ENCODE assay signal across 10 mouse cellular contexts in the genomic region with DNA sequence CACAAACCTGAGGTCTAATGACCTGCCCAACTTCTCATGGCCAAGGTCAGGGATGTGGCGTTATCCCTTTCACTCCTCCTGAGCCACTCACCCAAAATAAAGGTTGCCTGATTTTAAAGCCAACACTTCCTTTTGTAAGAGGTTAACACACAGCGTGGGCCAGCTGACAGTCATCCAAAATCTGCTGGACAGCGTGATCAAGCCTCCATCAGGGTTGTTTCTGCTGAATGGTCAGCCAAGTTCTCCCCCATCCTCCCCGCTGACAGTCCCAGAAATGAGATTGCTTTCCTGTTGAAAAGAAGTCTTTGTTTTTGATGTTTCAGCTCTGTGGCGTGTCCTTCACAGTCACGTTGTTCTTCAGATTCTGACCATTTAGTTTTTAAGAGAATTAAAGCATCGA.
A peak's percentile ranks its signal among the peaks of the same experiment; 100 is the strongest.
DNase-seq lines count a peak whose midpoint lies in the region; ATAC-seq lines count a peak whose summit lies in the region.
"Had no signal": no experiment of that assay in that cellular context is flagged by ENCODE, and none has a peak within 500 bp of the region (broad histone marks: within the 10 kb centered on the region; RNA-seq: fewer than 3 reads in every experiment).

No protein-coding gene starts in this region.

- no peaks in the 10 kb centered on the region for H3K27me3 ChIP-seq in hindbrain, embryonic 10.5 days (ENCODE audit: insufficient read depth, poor library complexity, severe bottlenecking)
- no peaks in the 10 kb centered on the region for H3K27me3 ChIP-seq in hindbrain, embryonic 14.5 days (ENCODE audit: control insufficient read depth, insufficient read depth, low read length)
- no peaks in the 10 kb centered on the region for H3K27me3 ChIP-seq in liver, embryonic 12.5 days (replicated peaks)
- H3K27me3 ChIP-seq: limb, embryonic 12.5 days had no signal

- peaks cover 67% of the 10 kb centered on the region for H3K4me1 ChIP-seq in hindbrain, embryonic 10.5 days (replicated peaks)
- H3K4me1 ChIP-seq in hindbrain, embryonic 14.5 days (replicated peaks; ENCODE audit: control insufficient read depth, insufficient read depth, low read length) = peaks cover 59% of the 10 kb centered on the region
- no peaks in the 10 kb centered on the region for H3K4me1 ChIP-seq in liver, embryonic 12.5 days

- H3K9ac ChIP-seq in hindbrain, embryonic 14.5 days = no peak overlapping the region
- no peak overlapping the region for H3K9ac ChIP-seq in liver, embryonic 12.5 days
- H3K9ac ChIP-seq: limb, embryonic 12.5 days had no signal

- WGBS in hindbrain, embryonic 10.5 days = 84% methylated on average over 7 of the region's 7 CpGs
- WGBS in hindbrain, embryonic 14.5 days = 58% methylated on average over 7 of the region's 7 CpGs
- WGBS in liver, embryonic 12.5 days (ENCODE audit: insufficient replicate concordance) = 73% methylated on average over 7 of the region's 7 CpGs

- peaks cover 32% of the 10 kb centered on the region for H3K36me3 ChIP-seq in hindbrain, embryonic 10.5 days
- H3K36me3 ChIP-seq in hindbrain, embryonic 14.5 days (replicated peaks; ENCODE audit: control insufficient read depth, insufficient read depth) = 0 out of 2 replicates have a peak, but pooled peaks cover 7% of the 10 kb centered on the region
- H3K36me3 ChIP-seq in liver, embryonic 12.5 days = no peaks in the 10 kb centered on the region
- H3K36me3 ChIP-seq: limb, embryonic 12.5 days had no signal

- no peak overlapping the region for H3K4me3 ChIP-seq in hindbrain, embryonic 10.5 days
- no peak overlapping the region for H3K4me3 ChIP-seq in hindbrain, embryonic 14.5 days (replicated peaks; ENCODE audit: low read length)
- no peak overlapping the region for H3K4me3 ChIP-seq in liver, embryonic 12.5 days
- H3K4me3 ChIP-seq: limb, embryonic 12.5 days had no signal

- H3K4me2 ChIP-seq in hindbrain, embryonic 14.5 days (replicated peaks) = no peak overlapping the region
- no peak overlapping the region for H3K4me2 ChIP-seq in liver, embryonic 12.5 days
- H3K4me2 ChIP-seq: limb, embryonic 12.5 days had no signal

- 0 out of 2 replicates have a peak overlapping the region, but pooled peaks have one; percentile 93 for H3K27ac ChIP-seq in hindbrain, embryonic 10.5 days
- no peak overlapping the region for H3K27ac ChIP-seq in hindbrain, embryonic 14.5 days
- no peak overlapping the region for H3K27ac ChIP-seq in liver, embryonic 12.5 days

- H3K9me3 ChIP-seq in hindbrain, embryonic 10.5 days = no peaks in the 10 kb centered on the region
- H3K9me3 ChIP-seq in hindbrain, embryonic 14.5 days (ENCODE audit: control insufficient read depth, low read length) = no peaks in the 10 kb centered on the region
- no peaks in the 10 kb centered on the region for H3K9me3 ChIP-seq in liver, embryonic 12.5 days (replicated peaks)
- H3K9me3 ChIP-seq: limb, embryonic 12.5 days had no signal

- DNase-seq in hindbrain, embryonic 10.5 days (ENCODE audit: low spot score) = no peak
- no peak for DNase-seq in hindbrain, embryonic 14.5 days (ENCODE audit: low spot score)
- peak; percentile 35 for DNase-seq in ovary, postnatal 36 days (ENCODE audit: low spot score)
- DNase-seq in ovary, postnatal 10 days (ENCODE audit: low spot score) = no peak
- peak; percentile 31 for DNase-seq in gastrocnemius, postnatal 25 days
- DNase-seq in lung, postnatal 36 days = no peak

- no peak for ATAC-seq in hindbrain, embryonic 14.5 days (ENCODE audit: low FRiP score)
- ATAC-seq in monocyte, adult 5-6 weeks (replicated peaks; ENCODE audit: insufficient number of reproducible peaks, low FRiP score, low TSS enrichment, poor library complexity, severe bottlenecking) = no peak
- ATAC-seq in liver, embryonic 12.5 days = no peak
- ATAC-seq: intestine, embryonic 16.5 days had no signal

Comparison
In these comparisons a context has a peak if more than half of its experiments do, and no peak if none do; other contexts are left out.
1. DNase-seq: peak in ovary, postnatal 36 days (single experiment) and gastrocnemius, postnatal 25 days (single experiment); none in hindbrain, embryonic 10.5 days (single experiment), hindbrain, embryonic 14.5 days (single experiment), ovary, postnatal 10 days (single experiment) and lung, postnatal 36 days (single experiment).